Mouse (Mus musculus) embryonic facial prominence, embryonic 14.5 days (tissue): ENCODE measurements around the gene 4930451I11Rik. TPM values are rescaled to one million over a fixed set of nuclear protein-coding genes. Genes with fewer than 3 reads are reported as not detected.
A peak's percentile ranks its signal among the peaks of the same experiment; 100 is the strongest.

Source experiments
- ATAC-seq: fragments of 200-750 bp; cut with Nextera tagmentation; 2 replicates; pipeline ENCODE4 v1.8.0; 2017; ENCODE audit warnings: low read depth, moderate number of reproducible peaks, moderate TSS enrichment
- DNase-seq: peaks from one replicate; pipeline ENCODE4 v3.0.0-alpha.2; 2015; ENCODE audit warnings: low spot score
- H3K27ac ChIP-seq: fragments of 300-500 bp; sonication (generic); replicated peaks from 2 replicates; pipeline ENCODE4 v1.5.1; 2014; ENCODE audit warnings: low read depth, mild to moderate bottlenecking, low read length, moderate library complexity
- H3K27me3 ChIP-seq: fragments of 300-500 bp; sonication (generic); replicated peaks from 2 replicates; pipeline ENCODE4 v1.6.1; 2014; ENCODE audit warnings: low read length; ENCODE audit not compliant: control insufficient read depth, insufficient read depth
- H3K36me3 ChIP-seq: fragments of 300-500 bp; sonication (generic); 2 replicates; pipeline ENCODE4 v1.6.1; 2014; ENCODE audit warnings: low read length, mixed read lengths; ENCODE audit not compliant: control insufficient read depth, insufficient read depth
- H3K4me1 ChIP-seq: fragments of 300-500 bp; sonication (generic); 2 replicates; pipeline ENCODE4 v1.6.1; 2014; ENCODE audit warnings: antibody characterized with exemption, low read length; ENCODE audit not compliant: control insufficient read depth, insufficient read depth
- H3K4me2 ChIP-seq: fragments of 300-500 bp; sonication (generic); 2 replicates; pipeline ENCODE4 v1.6.1; 2014; ENCODE audit warnings: low read depth, mild to moderate bottlenecking, low read length, moderate library complexity, mixed read lengths
- H3K4me3 ChIP-seq: fragments of 300-500 bp; sonication (generic); 2 replicates; pipeline ENCODE4 v1.5.1; 2014; ENCODE audit warnings: low read depth, mild to moderate bottlenecking, low read length
- H3K9ac ChIP-seq: fragments of 300-500 bp; sonication (generic); 2 replicates; pipeline ENCODE4 v1.6.1; 2014; ENCODE audit warnings: low read depth, mild to moderate bottlenecking, low read length, moderate library complexity, mixed read lengths
- H3K9me3 ChIP-seq: fragments of 300-500 bp; sonication (generic); 2 replicates; pipeline ENCODE4 v1.6.1; 2016; ENCODE audit warnings: low read length; ENCODE audit not compliant: control insufficient read depth
- WGBS: fragments of 180-500 bp; shearing (Covaris S2); extraction: QIAGEN DNeasy Blood & Tissue Kit; methylation state at CpG from one replicate; pipeline ENCODE4 v1.1.7; 2014; 5-methylcytosine and 5-hydroxymethylcytosine counted together
- polyA plus RNA-seq: library from polyadenylated mRNA; unstranded; fragments of >200 nt; fragmentation: Nextera tagmentation; extraction: Ambion mirVana; gene quantifications from 2 replicates; pipeline ENCODE4 v1.2.1, GENCODE M21; 2014

Gene 4930451I11Rik
- polyA plus RNA-seq, 1 experiment from 2014 or later = not detected

GRCm38 (mm10) chr7:126809723-126810369 is 21.6 kb downstream of the 4930451I11Rik start:
- Histone ChIP-seq H3K36me3 (0 out of 2 replicates have a peak, but pooled peaks cover 4% of the 10 kb centered on the region), H3K4me2 (peak overlapping the region; percentile 89), H3K9ac (peak overlapping the region; percentile 82), H3K4me3 (peak overlapping the region; percentile 67), H3K27ac (no peak overlapping the region; the same call in 1 of the 2 replicates), H3K9me3 (no peaks in the 10 kb centered on the region), H3K27me3 (no peaks in the 10 kb centered on the region), H3K4me1 (peaks cover 15% of the 10 kb centered on the region)
- 57% methylated on average over 5 of the region's 5 CpGs for WGBS
- ATAC-seq = no peak
- no peak for DNase-seq

GRCm38 (mm10) chr7:126808703-126809455 is 22.6 kb downstream of the 4930451I11Rik start:
- ATAC-seq (peak; percentile 97), DNase-seq (peak; percentile 96)
- Histone ChIP-seq H3K9me3 (no peaks in the 10 kb centered on the region), H3K4me3 (peak overlapping the region; percentile 67), H3K36me3 (0 out of 2 replicates have a peak, but pooled peaks cover 11% of the 10 kb centered on the region), H3K4me1 (peaks cover 15% of the 10 kb centered on the region), H3K4me2 (peak overlapping the region; percentile 89), H3K27ac (peak overlapping the region; percentile 81), H3K27me3 (no peaks in the 10 kb centered on the region), H3K9ac (peak overlapping the region; percentile 82)
- WGBS = 0% methylated on average over 19 of the region's 43 CpGs

GRCm38 (mm10) chr7:126807405-126807804 is 24.0 kb downstream of the 4930451I11Rik start:
- peaks cover 15% of the 10 kb centered on the region for H3K4me1 ChIP-seq
- 68% methylated on average over 4 of the region's 4 CpGs for WGBS
- DNase-seq (no peak), ATAC-seq (no peak)
- H3K9ac ChIP-seq = peak overlapping the region; percentile 82; the same call in 1 of the 2 replicates
- peak overlapping the region; percentile 67; the same call in 1 of the 2 replicates for H3K4me3 ChIP-seq
- H3K9me3 ChIP-seq = no peaks in the 10 kb centered on the region
- H3K36me3 ChIP-seq = 0 out of 2 replicates have a peak, but pooled peaks cover 13% of the 10 kb centered on the region
- peak overlapping the region; percentile 81; the same call in 1 of the 2 replicates for H3K27ac ChIP-seq
- peak overlapping the region; percentile 89 for H3K4me2 ChIP-seq
- no peaks in the 10 kb centered on the region for H3K27me3 ChIP-seq

- H3K36me3 ChIP-seq = 0 out of 2 replicates have a peak, but pooled peaks cover 13% of the 10 kb centered on the region
- no peak overlapping the region for H3K9ac ChIP-seq
- no peaks in the 10 kb centered on the region for H3K27me3 ChIP-seq
- DNase-seq = no peak
- WGBS = 67% methylated on average over 6 of the region's 6 CpGs
- no peak for ATAC-seq
- H3K4me1 ChIP-seq = peaks cover 15% of the 10 kb centered on the region
- no peak overlapping the region for H3K4me3 ChIP-seq
- H3K27ac ChIP-seq = no peak overlapping the region
- H3K9me3 ChIP-seq = no peaks in the 10 kb centered on the region
- H3K4me2 ChIP-seq = no peak overlapping the region
Observed at GRCm38 (mm10) chr7:126806956-126807355, 24.5 kb downstream of the 4930451I11Rik start.

GRCm38 (mm10) chr7:126803751-126804150 is 27.7 kb downstream of the 4930451I11Rik start:
- Histone ChIP-seq H3K27ac (no peak overlapping the region), H3K4me1 (peaks cover 17% of the 10 kb centered on the region)

GRCm38 (mm10) chr7:126803181-126803580 is 28.3 kb downstream of the 4930451I11Rik start:
- Histone ChIP-seq H3K4me2 (no peak overlapping the region), H3K4me1 (peaks cover 14% of the 10 kb centered on the region), H3K9me3 (no peaks in the 10 kb centered on the region), H3K4me3 (no peak overlapping the region), H3K27me3 (no peaks in the 10 kb centered on the region), H3K36me3 (0 out of 2 replicates have a peak, but pooled peaks cover 13% of the 10 kb centered on the region), H3K9ac (no peak overlapping the region), H3K27ac (no peak overlapping the region)
- WGBS = 87% methylated on average over 6 of the region's 6 CpGs
- no peak for ATAC-seq
- no peak for DNase-seq

More at GRCm38 (mm10) chr7:126803751-126804150, 27.7 kb downstream of the 4930451I11Rik start:
- Histone ChIP-seq H3K4me3 (no peak overlapping the region), H3K9ac (no peak overlapping the region), H3K27me3 (no peaks in the 10 kb centered on the region), H3K36me3 (0 out of 2 replicates have a peak, but pooled peaks cover 13% of the 10 kb centered on the region), H3K4me2 (no peak overlapping the region), H3K9me3 (no peaks in the 10 kb centered on the region)
- no peak for ATAC-seq
- DNase-seq = no peak

- H3K4me3 ChIP-seq = no peak overlapping the region
- no peak overlapping the region for H3K9ac ChIP-seq
- DNase-seq = no peak
- no peaks in the 10 kb centered on the region for H3K27me3 ChIP-seq
- no peak for ATAC-seq
- no peaks in the 10 kb centered on the region for H3K9me3 ChIP-seq
- H3K36me3 ChIP-seq = peaks cover 15% of the 10 kb centered on the region
- H3K27ac ChIP-seq = no peak overlapping the region
- H3K4me2 ChIP-seq = no peak overlapping the region
- H3K4me1 ChIP-seq = peaks cover 10% of the 10 kb centered on the region
- WGBS = 79% methylated on average over 11 of the region's 11 CpGs
Observed at GRCm38 (mm10) chr7:126802134-126802889, 29.1 kb downstream of the 4930451I11Rik start.

- H3K4me2 ChIP-seq = no peak overlapping the region
- peaks cover 11% of the 10 kb centered on the region for H3K4me1 ChIP-seq
- no peak for ATAC-seq
- DNase-seq = no peak
- no peak overlapping the region for H3K4me3 ChIP-seq
- 93% methylated on average over 16 of the region's 16 CpGs for WGBS
- H3K36me3 ChIP-seq = peaks cover 28% of the 10 kb centered on the region
- H3K27me3 ChIP-seq = no peaks in the 10 kb centered on the region
- no peaks in the 10 kb centered on the region for H3K9me3 ChIP-seq
- H3K9ac ChIP-seq = no peak overlapping the region
- no peak overlapping the region for H3K27ac ChIP-seq
Observed at GRCm38 (mm10) chr7:126801057-126801422, 30.4 kb downstream of the 4930451I11Rik start.
